In genomic region chr5:19907381-19907982, GRCm38 (mm10) we compare ENCODE assay signal across 7 mouse cellular contexts.
DNase-seq lines count a peak whose midpoint lies in the region; ATAC-seq and TF ChIP-seq lines count a peak whose summit lies in the region.

No protein-coding gene starts in this region.

- peak overlapping the region; percentile 96 for H3K27ac ChIP-seq in left cerebral cortex, adult 2 months
- H3K27ac ChIP-seq in embryonic facial prominence, embryonic 14.5 days (replicated peaks; ENCODE audit: low read depth, low read length) = no peak overlapping the region
- H3K27ac ChIP-seq in intestine, postnatal 0 days (ENCODE audit: low read depth, low read length) = no peak overlapping the region
- H3K27ac ChIP-seq in neural tube, embryonic 14.5 days (ENCODE audit: low read depth, low read length) = peak overlapping the region; percentile 76

- H3K9me3 ChIP-seq in embryonic facial prominence, embryonic 14.5 days (ENCODE audit: control insufficient read depth, low read length) = no peaks in the 10 kb centered on the region
- no peaks in the 10 kb centered on the region for H3K9me3 ChIP-seq in intestine, postnatal 0 days (ENCODE audit: control insufficient read depth)
- no peaks in the 10 kb centered on the region for H3K9me3 ChIP-seq in neural tube, embryonic 14.5 days (ENCODE audit: control insufficient read depth, low read length)

- 4% methylated on average over 12 of the region's 12 CpGs for WGBS in embryonic facial prominence, embryonic 14.5 days
- WGBS in intestine, postnatal 0 days = 7% methylated on average over 12 of the region's 12 CpGs
- WGBS in neural tube, embryonic 14.5 days = 2% methylated on average over 12 of the region's 12 CpGs

- peak; percentile 33 to 46 for DNase-seq in left cerebral cortex, adult 2 months (ENCODE audit: extremely low spot score in 1 of 2, low spot score in 2 of 2)
- no peak for DNase-seq in left cerebral cortex, adult 9 months (ENCODE audit: low spot score in 2 of 2)
- peak; percentile 16 for DNase-seq in embryonic facial prominence, embryonic 14.5 days (ENCODE audit: low spot score)
- no peak for DNase-seq in heart, adult 9 months (ENCODE audit: low spot score in 2 of 2)

- H3K4me1 ChIP-seq in embryonic facial prominence, embryonic 14.5 days (ENCODE audit: control insufficient read depth, insufficient read depth, low read length) = no peaks in the 10 kb centered on the region
- H3K4me1 ChIP-seq in intestine, postnatal 0 days (replicated peaks; ENCODE audit: control insufficient read depth, insufficient read depth, low read length) = no peaks in the 10 kb centered on the region
- H3K4me1 ChIP-seq in neural tube, embryonic 14.5 days (ENCODE audit: control insufficient read depth, insufficient read depth, low read length) = peaks cover 5% of the 10 kb centered on the region; the same call in 1 of the 2 replicates

- H3K36me3 ChIP-seq in embryonic facial prominence, embryonic 14.5 days (ENCODE audit: control insufficient read depth, insufficient read depth, low read length) = no peaks in the 10 kb centered on the region
- no peaks in the 10 kb centered on the region for H3K36me3 ChIP-seq in intestine, postnatal 0 days (ENCODE audit: control insufficient read depth, insufficient read depth)
- no peaks in the 10 kb centered on the region for H3K36me3 ChIP-seq in neural tube, embryonic 14.5 days (ENCODE audit: control insufficient read depth, insufficient read depth, low read length)

- peak overlapping the region; percentile 73 for H3K4me2 ChIP-seq in embryonic facial prominence, embryonic 14.5 days (ENCODE audit: low read depth, low read length)
- H3K4me2 ChIP-seq in intestine, postnatal 0 days (replicated peaks; ENCODE audit: low read depth) = peak overlapping the region; percentile 44
- peak overlapping the region; percentile 66 for H3K4me2 ChIP-seq in neural tube, embryonic 14.5 days (ENCODE audit: low read depth, low read length)

- H3K9ac ChIP-seq in embryonic facial prominence, embryonic 14.5 days (ENCODE audit: low read depth, low read length) = peak overlapping the region; percentile 55
- H3K9ac ChIP-seq in intestine, postnatal 0 days (ENCODE audit: low read depth, low read length) = no peak overlapping the region
- peak overlapping the region; percentile 69 for H3K9ac ChIP-seq in neural tube, embryonic 14.5 days (replicated peaks; ENCODE audit: low read depth, low read length)

- H3K27me3 ChIP-seq in embryonic facial prominence, embryonic 14.5 days (replicated peaks; ENCODE audit: control insufficient read depth, insufficient read depth, low read length) = no peaks in the 10 kb centered on the region
- H3K27me3 ChIP-seq in intestine, postnatal 0 days (replicated peaks; ENCODE audit: control insufficient read depth, insufficient read depth, low read length) = 0 out of 2 replicates have a peak, but pooled peaks cover 4% of the 10 kb centered on the region
- no peaks in the 10 kb centered on the region for H3K27me3 ChIP-seq in neural tube, embryonic 14.5 days (ENCODE audit: control insufficient read depth, insufficient read depth, low read length)

- peak; percentile 39; the same call in 1 of the 2 replicates for ATAC-seq in embryonic facial prominence, embryonic 14.5 days (ENCODE audit: low read depth)
- no peak for ATAC-seq in intestine, postnatal 0 days
- ATAC-seq in neural tube, embryonic 14.5 days (ENCODE audit: low read depth) = peak; percentile 69
- no peak for ATAC-seq in megakaryocyte progenitor cell, adult 5-6 weeks (replicated peaks; ENCODE audit: poor library complexity)

- TF ChIP-seq CTCF in left cerebral cortex, adult 2 months (IDR thresholded peaks at IDR 0.05) = no peak
- no peak for TF ChIP-seq CTCF in intestine, postnatal 0 days (IDR thresholded peaks at IDR 0.05; ENCODE audit: low read depth)

- intact Hi-C loops in left cerebral cortex, adult 2 months (cut with DNase I) = loop anchor here (5.0 to 10.0 kb wide), 4 partner anchors 353 to 797 kb away; no protein-coding TSS in a partner anchor

- peak overlapping the region; percentile 55 for H3K4me3 ChIP-seq in left cerebral cortex, adult 2 months
- H3K4me3 ChIP-seq in embryonic facial prominence, embryonic 14.5 days (ENCODE audit: low read depth, low read length) = peak overlapping the region; percentile 45
- peak overlapping the region; percentile 12; the same call in 1 of the 2 replicates for H3K4me3 ChIP-seq in intestine, postnatal 0 days (ENCODE audit: low read depth, low read length)
- peak overlapping the region; percentile 46 for H3K4me3 ChIP-seq in neural tube, embryonic 14.5 days (ENCODE audit: low read depth, low read length)

Comparison
In these comparisons a context has a peak if more than half of its experiments do, and no peak if none do; other contexts are left out.
1. DNase-seq: peak in left cerebral cortex, adult 2 months (2 of 2) and embryonic facial prominence, embryonic 14.5 days (single experiment); none in left cerebral cortex, adult 9 months (0 of 2) and heart, adult 9 months (0 of 2).
2. H3K27ac ChIP-seq: peak in left cerebral cortex, adult 2 months (single experiment) and neural tube, embryonic 14.5 days (single experiment); none in embryonic facial prominence, embryonic 14.5 days (single experiment) and intestine, postnatal 0 days (single experiment).
3. ATAC-seq: peak in embryonic facial prominence, embryonic 14.5 days (single experiment) and neural tube, embryonic 14.5 days (single experiment); none in intestine, postnatal 0 days (single experiment) and megakaryocyte progenitor cell, adult 5-6 weeks (single experiment).
4. Peak in every context shown above with its lines, with median percentiles within 50 percentile points of each other: H3K4me3 ChIP-seq and H3K4me2 ChIP-seq.